Mouse (Mus musculus) CH12.LX (cell line): ENCODE measurements around the gene Olfr1351. TPM values are rescaled to one million over a fixed set of nuclear protein-coding genes. Genes with fewer than 3 reads are reported as not detected.
"Not testable (repeated sequence)": the region's sequence is repeated elsewhere in the genome, so short reads cannot be mapped to it uniquely, and the experiment has no call there.

Experiments used
- DNase-seq: peaks from one replicate; pipeline ENCODE4 v3.0.0-alpha.2; 2013; ENCODE audit errors: extremely low read depth
- H3K27ac ChIP-seq: 2 replicates; pipeline ENCODE4 v1.5.1; 2012; ENCODE audit warnings: low read depth, mild to moderate bottlenecking, control low read depth, moderate library complexity; ENCODE audit not compliant: insufficient read depth
- H3K27me3 ChIP-seq: replicated peaks from 2 replicates; pipeline ENCODE3; 2012; ENCODE audit warnings: inconsistent platforms
- H3K36me3 ChIP-seq, 2 experiments: replicated peaks in 1 of 2; 2 replicates each; pipeline versions ENCODE3 to v1.6.1; 2012; ENCODE audit warnings: inconsistent platforms in 1 of 2, low read length in 1 of 2, mild to moderate bottlenecking in 1 of 2, mixed read lengths in 1 of 2, moderate library complexity in 1 of 2; ENCODE audit not compliant: control insufficient read depth in 1 of 2, insufficient read depth in 1 of 2
- H3K4me1 ChIP-seq, 2 experiments: 2 replicates each; pipeline ENCODE4 v1.6.1; 2012; ENCODE audit warnings: inconsistent platforms in 1 of 2, moderate library complexity in 1 of 2; ENCODE audit not compliant: insufficient read depth in 2 of 2, control insufficient read depth in 1 of 2
- H3K4me2 ChIP-seq: 2 replicates; pipeline ENCODE4 v1.6.1; 2012; ENCODE audit warnings: low read depth, mild to moderate bottlenecking, control low read depth; ENCODE audit not compliant: poor library complexity, insufficient read depth, severe bottlenecking
- H3K4me3 ChIP-seq, 3 experiments: fragments of 150-350 bp in 1 of 3; sonication (generic) in 1 of 3; replicated peaks in 1 of 3; 2 replicates each; pipeline versions ENCODE3 to v1.5.1; 2011 to 2012; ENCODE audit warnings: low read depth in 2 of 3, low read length in 2 of 3, mild to moderate bottlenecking in 2 of 3, moderate library complexity in 2 of 3, control low read depth in 1 of 3, improper control_type of control experiment in 1 of 3, inconsistent platforms in 1 of 3, mixed read lengths in 1 of 3; ENCODE audit not compliant: poor library complexity in 1 of 3
- H3K79me2 ChIP-seq: replicated peaks from 2 replicates; pipeline ENCODE4 v1.6.1; 2012; ENCODE audit warnings: mild to moderate bottlenecking, moderate library complexity; ENCODE audit not compliant: control insufficient read depth, poor library complexity, insufficient read depth, severe bottlenecking; ENCODE audit errors: extremely low read depth
- H3K9ac ChIP-seq: 2 replicates; pipeline ENCODE4 v1.6.1; 2012; ENCODE audit warnings: low read depth, mild to moderate bottlenecking, control low read depth, moderate library complexity; ENCODE audit not compliant: insufficient read depth
- H3K9me3 ChIP-seq: replicated peaks from 2 replicates; pipeline ENCODE3; 2012; ENCODE audit warnings: low read length, inconsistent platforms, mixed read lengths
- BHLHE40 ChIP-seq: IDR thresholded peaks from 2 replicates; pipeline ENCODE4 v1.6.1; 2011; ENCODE audit warnings: mild to moderate bottlenecking, low read depth, low read length, improper control_type of control experiment
- CTCF ChIP-seq, 2 experiments: IDR thresholded peaks in 1 of 2; conservative IDR thresholded peaks in 1 of 2; 2 replicates each; pipeline ENCODE4 v1.5.1; 2011 to 2012; ENCODE audit warnings: low read depth in 2 of 2, low read length in 2 of 2, improper control_type of control experiment in 1 of 2, inconsistent platforms in 1 of 2, mild to moderate bottlenecking in 1 of 2, moderate library complexity in 1 of 2
- EP300 ChIP-seq: IDR thresholded peaks from 2 replicates; pipeline ENCODE4 v1.6.1; 2011; ENCODE audit warnings: low read length, improper control_type of control experiment
- IRF4 ChIP-seq: IDR thresholded peaks from 2 replicates; pipeline ENCODE4 v1.6.1; 2014; ENCODE audit warnings: low read depth, mild to moderate bottlenecking, inconsistent platforms, low read length, improper control_type of control experiment
- JUND ChIP-seq: conservative IDR thresholded peaks from 2 replicates; pipeline ENCODE4 v1.6.1; 2011; ENCODE audit warnings: low read depth, low read length, improper control_type of control experiment
- MAX ChIP-seq: IDR thresholded peaks from 2 replicates; pipeline ENCODE4 v1.6.1; 2011; ENCODE audit warnings: low read length, improper control_type of control experiment
- PAX5 ChIP-seq: IDR thresholded peaks from 2 replicates; pipeline ENCODE4 v1.6.1; 2012; ENCODE audit warnings: low read length, inconsistent platforms, mixed read lengths
- POLR2A ChIP-seq: IDR thresholded peaks from 2 replicates; pipeline ENCODE4 v1.6.1; 2011; ENCODE audit warnings: low read depth, mild to moderate bottlenecking, improper control_type of control experiment, low read length
- RAD21 ChIP-seq: IDR thresholded peaks from 2 replicates; pipeline ENCODE4 v1.6.1; 2011; ENCODE audit warnings: low read depth, mild to moderate bottlenecking, low read length, improper control_type of control experiment, moderate library complexity
- TCF12 ChIP-seq: IDR thresholded peaks from 2 replicates; pipeline ENCODE4 v1.6.1; 2014; ENCODE audit warnings: low read depth, mild to moderate bottlenecking, inconsistent platforms, low read length, improper control_type of control experiment
- USF1 ChIP-seq: IDR thresholded peaks from 2 replicates; pipeline ENCODE4 v1.6.1; 2014; ENCODE audit warnings: low read depth, mild to moderate bottlenecking, inconsistent platforms, low read length, improper control_type of control experiment
- USF2 ChIP-seq: conservative IDR thresholded peaks from 2 replicates; pipeline ENCODE4 v1.6.1; 2011; ENCODE audit warnings: low read depth, low read length, improper control_type of control experiment
- ZMIZ1 ChIP-seq: IDR thresholded peaks from 2 replicates; pipeline ENCODE4 v1.6.1; 2012; ENCODE audit warnings: low read depth, mild to moderate bottlenecking, inconsistent platforms, low read length, improper control_type of control experiment
- dilution Hi-C: fragments of 300-500 bp; cut with MboI; formaldehyde crosslinking; loops from 2 replicates; pipeline ENCODE4 v1.14.3; 2020; ENCODE audit warnings: low sequenced_read_pairs; ENCODE audit not compliant: extremely low pct_unique_long_range_greater_than_20kb, extremely low pct_ligation_motif_present
- in situ Hi-C: fragments of 300-500 bp; cut with MboI; formaldehyde crosslinking; loops from 3 replicates; pipeline ENCODE4 v1.14.3; 2019; ENCODE audit warnings: low sequenced_read_pairs, low pct_ligation_motif_present, low pct_unique_long_range_greater_than_20kb, mixed read lengths
- polyA plus RNA-seq: library from polyadenylated mRNA; unstranded; fragments of >175 nt; gene quantifications from 2 replicates; pipeline ENCODE4 v1.2.1, GENCODE M21; 2012; ENCODE audit warnings: low read depth; ENCODE audit not compliant: insufficient read length
- total RNA-seq, 2 experiments: library from RNA; depleted of rRNA; stranded (reverse); fragments of 300-350 nt in 1 of 2; fragments of >200 nt in 1 of 2; gene quantifications; 2 replicates each; pipeline ENCODE4 v1.2.3; 2012 to 2014

Olfr1351 gene
- total and polyA plus RNA-seq, 3 experiments: not detected

DNA sequence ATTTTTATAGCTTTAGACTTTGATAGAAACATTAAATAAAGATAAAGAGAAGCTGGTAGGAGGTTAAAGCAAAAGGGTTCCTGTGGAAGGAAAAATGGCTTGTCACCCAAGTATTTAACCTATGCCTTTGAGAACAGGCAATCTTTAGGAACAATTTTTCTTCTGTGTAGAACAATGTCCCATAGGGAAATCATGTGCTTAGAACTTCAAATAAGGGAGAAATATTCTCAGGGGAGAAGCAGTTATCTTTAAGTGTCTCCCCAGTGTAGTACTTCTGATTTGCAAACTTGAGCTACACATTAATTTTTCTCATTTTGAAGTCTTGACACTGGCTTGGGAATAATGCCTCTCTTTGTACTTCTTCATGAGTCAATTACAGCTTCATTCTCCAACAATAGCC lies 16.2 kb downstream of the Olfr1351 start, which contains the start of gene Olfr57:
Gene Olfr57, plus strand, starts transcription at position 301 of the 400 bp plus-strand sequence.
- Histone ChIP-seq H3K36me3 (no peaks in the 10 kb centered on the region), H3K9ac (no peak within 1 kb of the TSS), H3K4me3 (no peak within 1 kb of the TSS), H3K4me1 (no peaks in the 10 kb centered on the region), H3K27me3 (no peaks in the 10 kb centered on the region), H3K9me3 (no peaks in the 10 kb centered on the region), H3K79me2 (no peaks in the 10 kb centered on the region), H3K4me2 (no peak within 1 kb of the TSS), H3K27ac (no peak within 1 kb of the TSS)
- in situ Hi-C loops (no loop called here), dilution Hi-C loops (no loop called here)
- no peak for DNase-seq
- no peak for TF ChIP-seq ZMIZ1
- TF ChIP-seq RAD21: no peak
- no peak for TF ChIP-seq PAX5
- no peak for TF ChIP-seq POLR2A
- no peak for TF ChIP-seq IRF4
- no peak for TF ChIP-seq JUND
- no peak for TF ChIP-seq EP300
- no peak for TF ChIP-seq USF1
- TF ChIP-seq TCF12: no peak
- TF ChIP-seq BHLHE40: no peak
- no peak for TF ChIP-seq USF2
- no peak for TF ChIP-seq MAX
- TF ChIP-seq CTCF (conservative IDR thresholded peaks at IDR 0.05 in 1 of 2, IDR thresholded peaks at IDR 0.05 in 1 of 2; ENCODE audit: low read depth in 2 of 2, low read length in 2 of 2): no peak
- TF ChIP-seq, all 38 proteins: peak for 0

DNA sequence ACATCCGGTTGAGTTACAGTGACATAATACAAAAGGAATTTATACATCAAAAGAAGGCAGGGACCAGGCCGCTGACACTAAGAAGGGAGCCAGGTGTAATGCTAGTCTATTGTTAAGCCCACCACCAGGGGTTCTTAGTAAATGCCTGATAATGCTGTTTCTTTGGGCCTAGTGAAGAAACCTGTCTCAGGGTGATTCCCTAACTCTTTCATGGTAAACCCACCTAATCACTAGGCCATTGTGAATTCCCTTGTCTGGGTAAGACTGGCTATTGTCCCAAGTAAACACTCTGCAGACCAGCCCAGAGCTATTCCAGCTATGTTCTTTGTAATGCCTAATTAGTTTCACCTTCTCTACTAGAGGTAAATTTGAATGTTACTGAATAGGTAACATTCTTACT lies 30.2 kb downstream of the Olfr1351 start:
- dilution Hi-C loops, H3K79me2 ChIP-seq, H3K9ac ChIP-seq, DNase-seq, H3K9me3 ChIP-seq, H3K4me1 ChIP-seq, in situ Hi-C loops, H3K4me2 ChIP-seq, H3K36me3 ChIP-seq, H3K27me3 ChIP-seq, H3K27ac ChIP-seq, H3K4me3 ChIP-seq: not testable (repeated sequence)

- H3K4me3 ChIP-seq, H3K79me2 ChIP-seq, H3K4me2 ChIP-seq, H3K4me1 ChIP-seq, H3K27ac ChIP-seq, dilution Hi-C loops, H3K9ac ChIP-seq, H3K9me3 ChIP-seq, DNase-seq, H3K27me3 ChIP-seq, in situ Hi-C loops, H3K36me3 ChIP-seq: not testable (repeated sequence)
Observed at GRCm38 (mm10) chr10:79057370-79057769, 45.1 kb downstream of the Olfr1351 start.

Other genes with a start within 250 kb of the Olfr1351 start
- 0.04 TPM in 1 of 2 replicates, not detected in the other for gene Slc1a6, start 232.0 kb upstream of the Olfr1351 start, total RNA-seq (2012; rRNA removed)
- gene Slc1a6, start 232.0 kb upstream of the Olfr1351 start, total RNA-seq (2014; rRNA removed): not detected in 2 replicates
- not detected in 2 replicates for gene Slc1a6, start 232.0 kb upstream of the Olfr1351 start, polyA plus RNA-seq
- gene Olfr1356, start 160.3 kb upstream of the Olfr1351 start, total RNA-seq (2012; rRNA removed): not detected in 2 replicates
- gene Olfr1356, start 160.3 kb upstream of the Olfr1351 start, total RNA-seq (2014; rRNA removed): not detected in 2 replicates
- gene Olfr1356, start 160.3 kb upstream of the Olfr1351 start, polyA plus RNA-seq: not detected in 2 replicates
- gene Olfr1355, start 136.9 kb upstream of the Olfr1351 start, total RNA-seq (2012; rRNA removed): not detected in 2 replicates
- not detected in 2 replicates for gene Olfr1355, start 136.9 kb upstream of the Olfr1351 start, total RNA-seq (2014; rRNA removed)
- not detected in 2 replicates for gene Olfr1355, start 136.9 kb upstream of the Olfr1351 start, polyA plus RNA-seq
- not detected in 2 replicates for gene Olfr1354, start 99.3 kb upstream of the Olfr1351 start, total RNA-seq (2012; rRNA removed)
- gene Olfr1354, start 99.3 kb upstream of the Olfr1351 start, total RNA-seq (2014; rRNA removed): not detected in 2 replicates
- gene Olfr1354, start 99.3 kb upstream of the Olfr1351 start, polyA plus RNA-seq: not detected in 2 replicates
- gene Olfr8, start 61.8 kb upstream of the Olfr1351 start, total RNA-seq (2012; rRNA removed): not detected in 2 replicates
- gene Olfr8, start 61.8 kb upstream of the Olfr1351 start, total RNA-seq (2014; rRNA removed): not detected in 2 replicates
- gene Olfr8, start 61.8 kb upstream of the Olfr1351 start, polyA plus RNA-seq: not detected in 2 replicates
- not detected in 2 replicates for gene Olfr1353, start 49.2 kb upstream of the Olfr1351 start, total RNA-seq (2012; rRNA removed)
- gene Olfr1353, start 49.2 kb upstream of the Olfr1351 start, total RNA-seq (2014; rRNA removed): not detected in 2 replicates
- not detected in 2 replicates for gene Olfr1353, start 49.2 kb upstream of the Olfr1351 start, polyA plus RNA-seq
- gene Olfr1352, start 31.4 kb upstream of the Olfr1351 start, total RNA-seq (2012; rRNA removed): not detected in 2 replicates
- not detected in 2 replicates for gene Olfr1352, start 31.4 kb upstream of the Olfr1351 start, total RNA-seq (2014; rRNA removed)
- not detected in 2 replicates for gene Olfr1352, start 31.4 kb upstream of the Olfr1351 start, polyA plus RNA-seq
- gene Olfr57, start 16.3 kb downstream of the Olfr1351 start, total RNA-seq (2012; rRNA removed): not detected in 2 replicates
- gene Olfr57, start 16.3 kb downstream of the Olfr1351 start, total RNA-seq (2014; rRNA removed): not detected in 2 replicates
- not detected in 2 replicates for gene Olfr57, start 16.3 kb downstream of the Olfr1351 start, polyA plus RNA-seq
- gene 2610008E11Rik, start 85.1 kb downstream of the Olfr1351 start, total RNA-seq (2012; rRNA removed): 3.5 TPM in 2 replicates
- 3.0 and 3.8 TPM in 2 replicates for gene 2610008E11Rik, start 85.1 kb downstream of the Olfr1351 start, total RNA-seq (2014; rRNA removed)
- gene 2610008E11Rik, start 85.1 kb downstream of the Olfr1351 start, polyA plus RNA-seq: 2.2 and 2.3 TPM in 2 replicates
- not detected in 2 replicates for gene Vmn2r80, start 136.3 kb downstream of the Olfr1351 start, total RNA-seq (2012; rRNA removed)
- not detected in 2 replicates for gene Vmn2r80, start 136.3 kb downstream of the Olfr1351 start, total RNA-seq (2014; rRNA removed)
- gene Vmn2r80, start 136.3 kb downstream of the Olfr1351 start, polyA plus RNA-seq: not detected in 2 replicates
- not detected in 2 replicates for gene Vmn2r81, start 235.2 kb downstream of the Olfr1351 start, total RNA-seq (2012; rRNA removed)
- gene Vmn2r81, start 235.2 kb downstream of the Olfr1351 start, total RNA-seq (2014; rRNA removed): not detected in 2 replicates
- not detected in 2 replicates for gene Vmn2r81, start 235.2 kb downstream of the Olfr1351 start, polyA plus RNA-seq